Mouse (Mus musculus) cerebellum, adult 2 months (tissue): ENCODE results near the gene Morn4. TPM values are rescaled to one million over a fixed set of nuclear protein-coding genes. Genes with fewer than 3 reads are reported as not detected.
A peak's percentile ranks its signal among the peaks of the same experiment; 100 is the strongest.

Source experiments
- DNase-seq, 2 experiments: peaks; one replicate each; pipeline ENCODE4 v3.0.0; 2021
- H3K27ac ChIP-seq: fragments of 200-500 bp; 2 replicates; pipeline ENCODE4 v1.5.1; 2012; ENCODE audit warnings: low read length, control low read depth, inconsistent platforms; ENCODE audit not compliant: insufficient read depth
- H3K27me3 ChIP-seq: fragments of 200-500 bp; 2 replicates; pipeline ENCODE4 v1.6.1; 2012; ENCODE audit warnings: inconsistent platforms, mild to moderate bottlenecking, low read length, moderate library complexity; ENCODE audit not compliant: control insufficient read depth, insufficient read depth
- H3K4me1 ChIP-seq: fragments of 200-500 bp; 2 replicates; pipeline ENCODE4 v1.6.1; 2011; ENCODE audit warnings: low read length; ENCODE audit not compliant: control insufficient read depth, insufficient read depth
- H3K4me3 ChIP-seq: fragments of 200-500 bp; replicated peaks from 2 replicates; pipeline ENCODE3; 2011; ENCODE audit warnings: mild to moderate bottlenecking, low read depth, low read length, control low read depth; ENCODE audit not compliant: insufficient read depth
- CTCF ChIP-seq: fragments of 200-500 bp; IDR thresholded peaks from 2 replicates; pipeline ENCODE4 v1.5.1; 2011; ENCODE audit warnings: low read depth, mild to moderate bottlenecking, control low read depth, low read length, moderate library complexity, borderline replicate concordance; ENCODE audit not compliant: insufficient read depth
- POLR2A ChIP-seq: fragments of 200-500 bp; IDR thresholded peaks from 2 replicates; pipeline ENCODE4 v1.6.1; 2011; ENCODE audit warnings: low read length, control low read depth, borderline replicate concordance; ENCODE audit not compliant: insufficient read depth
- WGBS: fragments of 180-500 bp; shearing (Covaris S2); methylation state at CpG from one replicate; pipeline ENCODE4 v1.1.7; 2018; 5-methylcytosine and 5-hydroxymethylcytosine counted together
- polyA plus RNA-seq: library from polyadenylated mRNA; depleted of rRNA; stranded (reverse); fragments of >200 nt; gene quantifications from 2 replicates; pipeline ENCODE4 v1.2.3, GENCODE M21; 2012

Gene Morn4
- polyA plus RNA-seq, 1 experiment = 44.6 TPM

GRCm38 (mm10) chr19:42079950-42080349, 6.2 kb downstream of the Morn4 start:
- H3K4me3 ChIP-seq = no peak overlapping the region
- no peaks in the 10 kb centered on the region for H3K4me1 ChIP-seq
- 74% methylated on average over 5 of the region's 5 CpGs for WGBS
- H3K27me3 ChIP-seq = no peaks in the 10 kb centered on the region
- no peak overlapping the region for H3K27ac ChIP-seq
- DNase-seq = no peak
- TF ChIP-seq CTCF = no peak
- no peak for TF ChIP-seq POLR2A

DNA sequence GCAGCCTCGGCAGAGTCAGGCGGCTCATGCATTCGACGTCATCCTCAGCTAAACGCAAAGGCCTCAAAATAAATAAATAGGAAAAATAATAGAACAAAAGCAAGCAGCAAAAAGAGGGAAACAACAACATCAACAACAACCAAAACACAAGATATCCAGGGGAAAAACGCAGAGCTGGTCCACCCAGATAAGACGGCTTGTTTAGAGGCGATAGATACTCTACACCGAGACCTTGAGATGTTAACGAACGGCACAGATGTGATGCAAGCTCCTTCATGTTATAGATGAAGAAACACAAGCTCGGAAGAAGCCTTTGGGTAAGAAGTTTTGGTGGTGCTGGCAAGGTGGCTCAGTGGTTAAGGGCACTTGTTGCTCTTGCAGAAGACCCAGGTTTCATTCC, 7.2 kb downstream of the Morn4 start:
- TF ChIP-seq POLR2A (no peak), CTCF (no peak)
- Histone ChIP-seq H3K27me3 (no peaks in the 10 kb centered on the region), H3K4me1 (no peaks in the 10 kb centered on the region), H3K27ac (no peak overlapping the region), H3K4me3 (no peak overlapping the region)
- 95% methylated on average over 12 of the region's 12 CpGs for WGBS
- DNase-seq = no peak

DNA sequence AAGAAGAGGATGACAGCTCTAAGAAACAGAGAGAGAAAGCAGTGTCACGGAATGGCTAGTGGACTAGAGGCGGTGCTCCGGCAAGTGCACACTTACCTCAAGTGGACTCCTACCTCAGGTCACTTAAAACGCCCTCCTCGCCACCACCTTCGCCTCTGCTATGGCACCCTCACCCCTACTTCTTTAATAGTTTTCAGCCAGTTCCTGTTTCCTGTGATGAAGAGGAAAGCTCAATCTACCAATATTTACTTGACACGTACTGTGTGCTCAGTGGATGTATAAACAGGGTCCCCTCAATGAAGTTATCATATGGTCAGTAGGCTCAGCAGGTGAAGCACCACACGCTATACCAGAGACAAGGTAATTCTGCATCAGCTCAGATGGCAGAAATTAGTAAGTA, 7.6 kb downstream of the Morn4 start:
- no peak for DNase-seq
- Histone ChIP-seq H3K4me3 (no peak overlapping the region), H3K27ac (no peak overlapping the region), H3K4me1 (no peaks in the 10 kb centered on the region), H3K27me3 (no peaks in the 10 kb centered on the region)
- 92% methylated on average over 8 of the region's 8 CpGs for WGBS
- TF ChIP-seq CTCF = no peak
- no peak for TF ChIP-seq POLR2A

DNA sequence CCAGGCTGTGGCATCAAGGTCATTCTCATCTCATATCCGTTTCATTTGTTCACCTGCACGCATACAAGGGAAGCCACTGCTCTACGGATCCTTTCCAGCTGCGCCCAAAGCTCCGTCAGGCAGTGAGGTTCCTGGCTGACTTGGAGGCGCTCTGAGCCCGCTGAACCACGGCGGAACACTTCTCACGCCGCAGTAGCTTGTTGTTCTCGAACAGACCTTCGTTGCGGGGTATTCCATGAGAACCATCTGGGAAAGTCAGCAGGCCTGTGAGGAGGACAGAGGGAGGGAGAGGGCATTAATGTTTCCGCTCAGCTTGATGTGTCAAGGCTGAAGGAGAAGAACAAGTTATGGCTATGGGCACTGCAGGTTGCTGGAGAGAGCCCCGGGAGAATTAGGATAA, 10.2 kb downstream of the Morn4 start:
- no peaks in the 10 kb centered on the region for H3K4me1 ChIP-seq
- no peak for TF ChIP-seq POLR2A
- TF ChIP-seq CTCF = no peak
- H3K4me3 ChIP-seq = no peak overlapping the region
- no peak for DNase-seq
- H3K27me3 ChIP-seq = no peaks in the 10 kb centered on the region
- 73% methylated on average over 16 of the region's 16 CpGs for WGBS
- H3K27ac ChIP-seq = no peak overlapping the region

DNA sequence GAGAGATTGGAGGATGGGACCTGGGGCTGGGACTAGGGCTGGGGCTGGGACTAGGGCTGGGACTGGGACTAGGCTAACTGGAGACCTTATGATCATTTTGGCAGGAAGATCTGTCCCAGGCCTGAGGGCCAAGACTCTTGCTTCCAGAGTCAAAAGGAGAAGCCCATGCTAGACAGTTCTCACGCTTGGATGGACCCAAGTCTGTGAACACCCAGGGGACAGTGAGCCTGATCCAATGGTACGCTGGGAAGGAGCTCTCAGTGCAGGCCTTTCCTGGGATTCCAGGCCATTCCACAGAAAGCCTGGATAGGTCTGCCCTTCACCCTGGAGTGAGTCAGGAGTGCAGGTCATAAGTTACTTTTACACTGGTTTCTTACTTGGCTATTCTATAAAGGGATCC, 11.1 kb downstream of the Morn4 start:
- Histone ChIP-seq H3K27ac (no peak overlapping the region), H3K27me3 (no peaks in the 10 kb centered on the region), H3K4me1 (no peaks in the 10 kb centered on the region), H3K4me3 (no peak overlapping the region)
- 67% methylated on average over 2 of the region's 2 CpGs for WGBS
- no peak for DNase-seq
- TF ChIP-seq CTCF = no peak
- no peak for TF ChIP-seq POLR2A

GRCm38 (mm10) chr19:42072802-42073201, 13.4 kb downstream of the Morn4 start:
- TF ChIP-seq CTCF = peak; percentile 28; the same call in 1 of the 2 replicates
- TF ChIP-seq POLR2A = no peak
- 72% methylated on average over 7 of the region's 7 CpGs for WGBS

GRCm38 (mm10) chr19:42071886-42072608, 14.1 kb downstream of the Morn4 start:
- Histone ChIP-seq H3K27ac (no peak overlapping the region), H3K4me1 (peaks cover 3% of the 10 kb centered on the region; the same call in 1 of the 2 replicates), H3K27me3 (no peaks in the 10 kb centered on the region), H3K4me3 (no peak overlapping the region)
- TF ChIP-seq POLR2A (no peak), CTCF (no peak)
- 85% methylated on average over 15 of the region's 15 CpGs for WGBS
- no peak for DNase-seq

More at GRCm38 (mm10) chr19:42072802-42073201, 13.4 kb downstream of the Morn4 start:
- H3K27me3 ChIP-seq = no peaks in the 10 kb centered on the region
- H3K4me3 ChIP-seq = no peak overlapping the region
- H3K4me1 ChIP-seq = peaks cover 3% of the 10 kb centered on the region; the same call in 1 of the 2 replicates
- H3K27ac ChIP-seq = no peak overlapping the region
- DNase-seq = no peak

GRCm38 (mm10) chr19:42071221-42071620, 14.9 kb downstream of the Morn4 start:
- 76% methylated on average over 7 of the region's 7 CpGs for WGBS
- H3K27ac ChIP-seq = no peak overlapping the region
- no peak for DNase-seq
- H3K27me3 ChIP-seq = no peaks in the 10 kb centered on the region
- TF ChIP-seq CTCF (no peak; the same call in 1 of the 2 replicates), POLR2A (no peak)
- no peak overlapping the region for H3K4me3 ChIP-seq
- peaks cover 3% of the 10 kb centered on the region; the same call in 1 of the 2 replicates for H3K4me1 ChIP-seq
